Mouse (Mus musculus): ENCODE data around the gene Olfr1410.

DNA sequence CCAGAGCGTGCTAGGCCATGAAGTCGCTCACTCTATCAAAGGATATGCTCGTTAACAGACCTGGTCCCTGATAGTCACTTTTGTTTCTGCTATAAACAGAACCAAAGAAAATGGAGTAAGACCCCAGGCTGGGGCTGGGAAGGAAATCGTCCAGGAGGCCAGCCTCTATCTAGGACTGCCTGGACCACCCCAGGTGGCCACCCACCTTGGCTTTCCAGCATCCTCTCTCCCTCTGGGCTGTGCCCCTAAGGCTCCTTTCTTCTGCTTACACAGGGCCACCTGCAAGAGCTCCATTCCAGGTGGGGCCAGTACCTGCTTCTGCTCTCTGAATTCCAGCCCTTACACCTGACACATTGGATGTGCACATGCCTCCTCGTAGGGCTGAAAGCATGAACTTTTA lies 26.6 kb downstream of the Olfr1410 start:
- no peak for TF ChIP-seq CTCF (IDR thresholded peaks at IDR 0.05; ENCODE audit: borderline replicate concordance, insufficient read depth, low read length)
- TF ChIP-seq POLR2A (IDR thresholded peaks at IDR 0.05; ENCODE audit: low read depth, low read length) = no peak

Data from embryonic fibroblast, embryonic 13.5 days (primary cell).